Mouse (Mus musculus) spleen, adult 2 months (tissue): ENCODE measurements around the gene Hist1h3g.

ENCODE experiments used
- CTCF ChIP-seq: fragments of 200-500 bp; IDR thresholded peaks from 2 replicates; pipeline ENCODE4 v1.5.1; 2011; ENCODE audit warnings: mild to moderate bottlenecking, inconsistent platforms; ENCODE audit not compliant: insufficient read depth, insufficient read length, insufficient replicate concordance; ENCODE audit errors: extremely low read depth
- POLR2A ChIP-seq: fragments of 200-500 bp; IDR thresholded peaks from 2 replicates; pipeline ENCODE4 v1.6.1; 2011; ENCODE audit warnings: low read depth, low read length, inconsistent platforms

DNA sequence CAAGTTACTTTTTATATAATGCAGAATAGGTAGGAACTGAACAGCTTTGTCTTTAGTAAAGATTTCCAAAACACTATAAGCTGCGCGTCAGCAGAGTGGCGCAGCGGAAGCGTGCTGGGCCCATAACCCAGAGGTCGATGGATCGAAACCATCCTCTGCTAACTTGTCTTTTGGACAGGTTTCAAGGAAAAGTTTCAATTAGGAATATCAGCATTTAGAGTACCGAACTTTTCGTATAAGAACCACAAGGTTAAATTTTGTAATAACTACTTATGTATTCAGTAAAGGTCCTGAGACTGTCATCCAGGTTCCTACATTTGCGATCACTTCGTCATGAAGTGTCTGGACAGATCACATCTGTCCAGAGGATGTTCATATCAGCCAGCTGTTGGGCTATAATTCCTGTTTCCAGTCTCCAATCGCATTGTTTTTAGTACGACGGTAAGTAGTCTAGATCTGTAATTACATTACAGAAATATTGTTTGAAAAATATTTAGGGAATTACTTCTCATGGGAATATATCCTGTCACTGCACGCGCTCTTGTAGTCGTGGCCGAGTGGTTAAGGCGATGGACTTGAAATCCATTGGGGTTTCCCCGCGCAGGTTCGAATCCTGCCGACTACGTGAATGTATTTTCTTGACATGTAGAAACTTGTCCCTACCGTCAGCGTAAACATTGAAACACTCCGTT, 17.5 kb upstream of the Hist1h3g start:
- TF ChIP-seq POLR2A = no peak
- TF ChIP-seq CTCF = no peak
